Mouse (Mus musculus) midbrain, embryonic 10.5 days (tissue): ENCODE data around the gene Gm4707. TPM values are rescaled to one million over a fixed set of nuclear protein-coding genes. Genes with fewer than 3 reads are reported as not detected.

Experiments
- DNase-seq: peaks from one replicate; pipeline ENCODE4 v3.0.0-alpha.2; 2017; ENCODE audit warnings: low spot score
- H3K27ac ChIP-seq: fragments of 300-500 bp; sonication (generic); replicated peaks from 2 replicates; pipeline ENCODE4 v1.5.1; 2016; ENCODE audit warnings: mild to moderate bottlenecking
- H3K27me3 ChIP-seq: fragments of 300-500 bp; sonication (generic); 2 replicates; pipeline ENCODE4 v1.6.1; 2016; ENCODE audit warnings: low read depth, mild to moderate bottlenecking; ENCODE audit not compliant: poor library complexity, severe bottlenecking
- H3K36me3 ChIP-seq: fragments of 300-500 bp; sonication (generic); 2 replicates; pipeline ENCODE4 v1.6.1; 2016; ENCODE audit warnings: mild to moderate bottlenecking, moderate library complexity
- H3K4me1 ChIP-seq: fragments of 300-500 bp; sonication (generic); 2 replicates; pipeline ENCODE4 v1.6.1; 2016
- H3K4me3 ChIP-seq: fragments of 300-500 bp; sonication (generic); 2 replicates; pipeline ENCODE4 v1.5.1; 2016; ENCODE audit warnings: mild to moderate bottlenecking, moderate library complexity
- H3K9me3 ChIP-seq: fragments of 300-500 bp; sonication (generic); replicated peaks from 2 replicates; pipeline ENCODE4 v1.6.1; 2016; ENCODE audit warnings: mild to moderate bottlenecking
- WGBS: fragments of 180-500 bp; shearing (Covaris S2); methylation state at CpG from one replicate; pipeline ENCODE4 v1.1.7; 2016; 5-methylcytosine and 5-hydroxymethylcytosine counted together
- polyA plus RNA-seq: library from polyadenylated mRNA; unstranded; fragments of >200 nt; fragmentation: Nextera tagmentation; extraction: Ambion mirVana; gene quantifications from 2 replicates; pipeline ENCODE4 v1.2.1, GENCODE M21; 2016

Gene Gm4707
- polyA plus RNA-seq, 1 experiment from 2014 or later, result 4.8 TPM

- Histone ChIP-seq H3K4me3 (no peak overlapping the region), H3K4me1 (no peaks in the 10 kb centered on the region), H3K9me3 (peaks cover 11% of the 10 kb centered on the region), H3K27me3 (no peaks in the 10 kb centered on the region), H3K36me3 (peaks cover 85% of the 10 kb centered on the region), H3K27ac (no peak overlapping the region)
- WGBS, result 90% methylated on average over 1 of the region's 1 CpGs
- DNase-seq, result no peak
Observed at GRCm38 (mm10) chr17:71417008-71417407, 42.7 kb downstream of the Gm4707 start.

Other genes starting within 250 kb of the Gm4707 start
- gene Emilin2, start 147.9 kb downstream of the Gm4707 start, polyA plus RNA-seq, result 19.1 and 22.6 TPM in 2 replicates
- gene Smchd1, start 15.4 kb upstream of the Gm4707 start, polyA plus RNA-seq, result 71.1 and 72.8 TPM in 2 replicates
- gene Ndc80, start 66.9 kb upstream of the Gm4707 start, polyA plus RNA-seq, result 65.6 and 66.2 TPM in 2 replicates
- 1.2 and 1.6 TPM in 2 replicates for gene Spdya, start 92.1 kb upstream of the Gm4707 start, polyA plus RNA-seq
- 92.7 and 102 TPM in 2 replicates for gene Wdr43, start 156.0 kb upstream of the Gm4707 start, polyA plus RNA-seq
- not detected in 2 replicates for gene Togaram2, start 213.3 kb upstream of the Gm4707 start, polyA plus RNA-seq